Mouse (Mus musculus) hematopoietic stem cell, adult 5-6 weeks (primary cell): ENCODE measurements around the gene Acyp2. TPM values are rescaled to one million over a fixed set of nuclear protein-coding genes. Genes with fewer than 3 reads are reported as not detected.
A peak's percentile ranks its signal among the peaks of the same experiment; 100 is the strongest.
"Not testable (repeated sequence)": the region's sequence is repeated elsewhere in the genome, so short reads cannot be mapped to it uniquely, and the experiment has no call there.

Source experiments
- ATAC-seq, 2 experiments: fragments of 125-278 bp in 1 of 2; replicated peaks in 1 of 2; 2 replicates each; pipeline ENCODE4 v1.8.0; 2016 to 2017; ENCODE audit warnings: inconsistent platforms in 2 of 2, mild to moderate bottlenecking in 2 of 2, moderate number of reproducible peaks in 2 of 2, low read depth in 1 of 2, moderate TSS enrichment in 1 of 2; ENCODE audit not compliant: low FRiP score in 2 of 2, poor library complexity in 2 of 2, severe bottlenecking in 2 of 2, insufficient read depth in 1 of 2, low TSS enrichment in 1 of 2
- total RNA-seq: library from RNA; stranded (forward); fragments of 172-1452, 232-1000 nt; gene quantifications from 2 replicates; pipeline ENCODE4 v1.2.3, GENCODE M21; 2017

Acyp2 gene
- total RNA-seq = 3.9 and 5.0 TPM in 2 replicates

DNA sequence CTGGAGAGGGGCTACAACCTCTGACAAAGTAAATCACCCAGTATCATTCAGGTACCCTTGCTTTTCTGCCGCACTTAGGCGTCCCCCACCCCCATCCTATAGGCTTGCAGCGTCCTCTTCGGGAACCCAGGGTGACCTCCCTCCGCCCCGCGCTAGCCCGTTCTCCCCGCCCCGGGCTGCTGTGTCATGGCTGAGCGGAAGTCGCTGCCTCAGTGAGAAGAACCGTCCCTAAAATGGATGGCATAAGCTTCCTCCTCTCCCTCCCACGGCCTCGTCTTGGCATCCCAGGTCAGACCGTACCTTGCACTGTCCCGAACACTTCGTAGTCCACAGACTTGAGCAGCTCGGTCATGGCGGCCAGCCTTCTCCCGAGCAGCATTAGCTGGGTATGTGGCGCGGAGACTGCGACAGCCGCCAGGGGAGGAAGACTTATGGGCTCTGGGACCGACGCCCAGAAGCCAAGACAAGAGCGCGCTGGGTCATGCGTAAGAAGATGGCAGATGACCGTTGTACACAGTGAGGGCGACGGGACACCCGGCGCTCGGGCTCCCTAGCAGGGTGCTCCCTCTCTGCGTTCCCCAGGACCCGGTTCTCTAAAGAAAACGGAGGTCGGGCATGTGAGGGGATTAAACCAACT lies at the start of gene Acyp2:
Acyp2 (minus strand) TSS at position 587 of the 637 bp plus-strand sequence.
- ATAC-seq = peak; percentile 98 to 99

DNA sequence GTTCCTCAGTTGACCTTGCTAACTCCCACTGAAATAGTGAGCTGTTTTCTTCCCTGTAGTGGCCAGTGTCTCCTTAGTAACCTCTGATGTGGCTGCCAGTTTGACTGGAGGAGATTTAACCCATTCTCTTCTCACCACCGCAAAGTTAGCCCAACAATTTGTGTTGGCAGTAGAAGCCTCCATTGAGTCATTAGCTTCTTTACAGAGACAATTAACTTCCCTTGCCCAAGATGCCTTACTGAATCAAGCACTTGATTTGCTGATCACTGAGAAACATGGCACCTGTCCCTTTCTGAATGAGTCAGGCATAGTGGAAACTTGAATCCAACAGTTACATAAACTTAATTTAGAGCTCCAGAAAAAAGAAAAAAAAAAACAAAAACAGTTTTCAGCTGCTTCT lies 40.0 kb upstream of the Acyp2 start:
- ATAC-seq = no peak

DNA sequence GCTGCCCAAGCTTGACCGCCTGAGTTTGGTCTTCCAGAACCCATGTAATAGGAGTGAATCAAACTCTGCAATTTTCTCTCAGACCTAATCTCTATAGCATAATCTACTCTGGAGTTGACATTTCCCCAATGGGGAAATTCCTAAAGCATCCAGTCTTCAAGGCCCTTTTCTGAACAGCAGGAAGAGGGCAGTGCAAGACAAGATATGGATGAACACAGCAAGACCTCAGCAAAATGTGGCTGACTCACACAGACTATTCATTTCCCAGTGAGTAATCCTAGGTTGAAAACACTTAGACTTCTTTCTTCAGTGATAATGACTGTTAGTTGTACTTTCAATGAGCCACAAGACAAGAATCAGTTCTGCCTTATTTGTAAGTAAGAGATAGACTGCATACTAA lies 26.7 kb upstream of the Acyp2 start:
- ATAC-seq = peak; percentile 56 to 60; a peak in 3 of 4 replicates

DNA sequence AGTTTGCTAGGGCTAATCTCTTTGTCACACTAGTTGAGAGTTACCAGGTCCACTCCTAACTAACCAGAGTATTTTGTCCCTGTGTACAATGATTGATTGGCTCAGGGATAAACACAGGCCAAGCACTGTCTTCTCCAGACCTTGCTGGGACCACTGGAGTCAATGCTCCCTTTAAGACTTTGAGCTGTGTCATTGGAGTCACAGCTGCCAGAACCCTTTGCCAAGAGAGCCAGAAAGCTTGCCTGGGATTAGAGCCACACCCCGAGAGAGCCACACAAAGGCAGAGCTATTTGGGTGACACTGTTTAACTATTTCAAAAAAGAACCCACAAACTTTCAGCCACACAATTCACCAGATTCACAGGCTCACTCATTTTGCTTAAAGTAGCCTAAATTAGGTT lies 23.3 kb upstream of the Acyp2 start:
- ATAC-seq = no peak

DNA sequence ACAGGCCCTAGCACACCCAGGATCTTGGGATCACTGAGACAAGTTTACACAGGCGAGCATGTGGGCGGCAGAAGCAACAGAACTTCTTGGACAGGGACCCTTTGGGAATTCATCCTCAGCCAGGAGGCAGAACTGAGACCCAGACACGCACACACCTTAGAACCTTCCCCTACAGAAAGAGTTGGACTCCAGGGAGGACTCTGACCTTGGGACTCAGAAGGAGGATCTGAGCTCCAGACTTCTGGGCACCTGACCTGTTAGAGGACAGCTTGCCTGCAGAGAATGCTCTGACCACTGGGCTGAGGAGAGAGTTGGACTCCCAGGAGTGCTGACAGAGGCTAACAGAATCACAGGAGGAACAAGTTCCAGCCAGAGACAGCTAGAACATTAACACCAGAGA lies 13.6 kb upstream of the Acyp2 start:
- ATAC-seq = no peak

DNA sequence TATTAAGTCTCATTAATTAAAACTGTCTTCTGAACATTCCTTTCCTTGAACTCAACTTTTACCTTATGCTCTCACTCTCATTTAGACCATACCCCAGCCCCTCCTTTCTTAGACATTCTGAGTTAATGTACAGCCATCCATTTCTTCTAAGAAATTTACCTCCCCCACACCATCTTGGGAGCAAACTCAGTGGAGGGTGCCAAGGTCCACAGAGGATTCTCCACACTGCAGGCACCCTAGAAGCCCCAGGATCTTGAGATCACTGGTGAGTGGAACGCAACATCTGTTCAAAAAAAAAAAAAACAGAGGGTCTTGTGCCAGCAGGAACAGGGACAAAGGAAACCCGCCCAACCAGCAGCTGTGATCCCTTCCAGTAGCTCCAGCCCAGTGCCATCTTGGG lies 13.2 kb upstream of the Acyp2 start:
- ATAC-seq = no peak

DNA sequence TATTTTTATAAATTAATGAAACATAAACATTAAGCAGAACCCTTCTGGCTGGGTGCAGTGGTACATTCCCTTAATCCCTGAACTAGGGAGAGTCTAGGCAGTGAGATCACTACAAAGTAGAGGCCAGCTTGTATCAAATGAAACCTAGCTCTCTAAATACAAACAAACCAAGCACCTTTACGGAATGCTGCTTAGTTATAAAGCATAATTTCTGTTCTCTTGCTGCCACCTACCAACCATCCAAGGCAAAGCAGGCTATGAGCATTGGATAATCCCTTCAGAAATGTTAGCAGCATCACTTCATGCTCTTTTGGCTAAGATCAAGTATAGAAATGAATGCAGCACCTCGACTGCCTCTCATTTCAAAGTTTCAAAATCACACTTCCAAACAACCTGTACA lies 7.7 kb upstream of the Acyp2 start:
- ATAC-seq = peak; percentile 62 to 75

DNA sequence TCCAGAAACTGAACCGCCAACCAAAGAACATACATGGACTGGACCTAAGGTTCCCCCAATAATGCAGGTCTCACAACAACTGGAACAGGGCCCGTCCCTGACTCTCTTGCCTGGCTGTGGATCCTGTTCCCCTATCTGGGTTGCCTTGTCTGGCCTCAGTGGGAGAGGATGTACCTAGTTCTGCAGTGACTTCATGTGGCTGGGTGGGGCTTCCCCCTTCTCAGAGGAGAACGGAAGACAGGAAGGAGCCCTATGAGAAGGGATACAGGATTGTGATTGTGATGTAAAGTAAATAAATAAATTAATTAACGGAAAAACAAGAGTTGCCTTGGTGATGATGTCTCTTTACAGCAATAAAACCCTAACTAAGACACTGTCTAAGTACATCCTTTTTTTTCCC lies 6.7 kb upstream of the Acyp2 start:
- ATAC-seq = no peak

DNA sequence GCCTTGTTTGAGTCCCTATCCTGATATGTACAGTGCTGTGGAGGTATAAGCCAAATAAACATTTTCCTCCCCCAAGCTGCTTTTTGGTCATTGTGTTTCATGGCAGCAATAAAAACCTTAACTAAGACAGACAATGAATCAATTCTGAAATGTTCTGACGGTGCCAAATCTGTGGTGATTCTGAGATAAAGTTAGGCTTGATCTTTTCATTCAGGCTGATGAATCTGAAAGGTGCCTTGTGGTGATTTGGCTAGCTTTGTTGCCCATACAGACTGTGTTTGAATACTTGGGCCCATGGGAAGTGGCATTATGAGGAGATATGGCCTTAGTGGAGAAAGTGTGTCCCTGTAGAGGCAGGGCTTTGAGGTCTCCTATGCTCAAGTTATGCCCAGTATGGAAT lies 1.0 kb upstream of the Acyp2 start:
- ATAC-seq = no peak

DNA sequence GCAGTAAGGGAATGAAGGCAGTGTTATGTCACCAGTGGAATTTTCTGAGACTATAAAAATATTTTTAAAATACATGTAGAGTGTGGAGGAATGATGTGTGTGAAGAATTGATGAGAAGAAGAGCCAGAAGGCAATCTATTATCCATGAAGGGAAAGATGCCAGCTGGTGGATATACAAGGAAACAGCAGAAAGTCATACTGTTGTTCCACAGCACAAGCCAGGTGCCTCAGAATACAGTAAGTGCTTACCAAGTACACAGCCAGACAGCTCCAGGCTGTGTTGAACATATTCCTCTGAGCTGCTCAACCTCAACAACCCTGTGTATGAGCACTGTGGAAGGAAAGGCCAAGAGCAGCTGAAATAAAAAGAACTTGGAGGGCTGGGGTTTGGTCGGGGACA lies 13.7 kb downstream of the Acyp2 start:
- ATAC-seq = no peak

DNA sequence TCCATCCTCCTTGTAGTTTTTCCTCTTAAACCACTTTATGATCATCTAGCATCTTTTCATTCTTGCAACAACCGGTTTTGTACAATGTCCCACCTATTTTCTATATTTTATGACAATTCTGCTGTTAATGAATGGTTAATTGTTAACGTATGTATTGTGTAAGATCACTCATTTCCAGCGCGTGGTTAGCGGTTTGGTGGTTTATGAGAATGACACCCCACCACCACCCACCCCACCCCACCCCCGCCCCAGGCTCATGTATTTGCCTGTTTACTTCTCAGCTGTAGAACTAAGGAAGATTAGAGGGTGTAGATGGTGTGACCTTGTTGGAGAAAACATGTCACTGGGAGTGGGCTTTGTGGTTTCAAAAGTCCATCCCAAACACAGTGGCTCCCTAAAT lies 18.9 kb downstream of the Acyp2 start:
- no peak for ATAC-seq

DNA sequence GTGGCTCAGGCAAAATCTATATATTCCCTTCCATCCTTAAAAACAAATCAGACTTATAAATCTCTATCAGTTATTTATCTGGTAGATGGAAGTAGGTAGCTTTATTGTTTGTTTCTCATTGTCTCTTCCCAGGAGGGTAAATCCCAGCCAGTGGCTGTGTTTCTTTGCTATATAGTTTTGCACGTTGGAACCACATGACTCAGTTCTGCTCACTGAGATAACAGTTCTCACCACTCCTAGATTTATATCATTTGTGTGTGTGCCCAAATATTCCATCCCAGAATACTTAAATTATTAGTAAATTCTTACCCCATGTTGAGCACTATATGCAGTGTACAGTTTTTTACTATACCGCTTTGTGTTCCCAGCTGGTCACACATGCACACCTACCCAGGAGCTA lies 26.2 kb downstream of the Acyp2 start:
- ATAC-seq = no peak

DNA sequence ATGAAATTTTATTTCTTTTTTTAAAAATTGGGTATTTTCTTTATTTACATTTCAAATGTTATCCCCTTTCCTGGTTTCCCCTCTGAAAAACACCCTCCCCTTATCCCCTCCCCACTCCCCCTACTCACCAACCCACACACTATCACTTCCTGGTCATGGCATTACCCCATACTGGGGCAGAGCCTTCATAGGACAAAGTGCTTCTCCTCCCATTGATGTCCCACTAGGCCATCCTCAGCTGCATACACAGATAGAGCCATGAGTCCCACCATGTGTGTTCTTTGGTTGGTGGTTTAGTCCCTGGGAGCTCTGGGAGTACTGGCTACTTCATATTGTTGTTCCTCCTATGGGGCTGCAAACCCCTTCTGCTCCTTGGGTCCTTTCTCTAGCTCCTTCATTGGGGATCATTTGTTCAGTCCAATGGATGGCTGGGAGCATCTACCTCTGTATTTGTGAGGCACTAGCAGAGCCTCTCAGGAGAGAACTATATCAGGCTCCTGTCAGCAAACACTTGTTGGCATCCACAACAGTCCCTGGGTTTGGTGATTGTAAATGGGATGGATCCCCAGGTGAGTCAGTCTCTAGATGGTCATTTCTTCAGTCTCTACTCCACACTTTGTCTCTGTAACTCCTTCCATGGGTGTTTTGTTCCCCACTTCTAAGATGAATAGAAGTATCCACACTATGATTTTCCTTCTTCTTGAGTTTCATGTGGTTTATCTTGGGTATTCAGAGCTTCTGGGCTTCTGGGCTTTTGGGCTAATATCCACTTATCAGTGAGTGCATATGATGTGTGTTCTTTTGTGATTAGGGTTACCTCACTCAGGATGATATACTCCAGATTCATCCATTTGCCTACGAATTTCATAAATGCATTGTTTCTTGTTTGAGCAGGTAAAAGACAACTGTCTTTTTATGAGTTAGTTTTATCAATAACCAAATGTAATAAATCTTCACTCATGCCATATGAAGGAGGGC lies 27.7 kb downstream of the Acyp2 start:
- ATAC-seq = not testable (repeated sequence)

DNA sequence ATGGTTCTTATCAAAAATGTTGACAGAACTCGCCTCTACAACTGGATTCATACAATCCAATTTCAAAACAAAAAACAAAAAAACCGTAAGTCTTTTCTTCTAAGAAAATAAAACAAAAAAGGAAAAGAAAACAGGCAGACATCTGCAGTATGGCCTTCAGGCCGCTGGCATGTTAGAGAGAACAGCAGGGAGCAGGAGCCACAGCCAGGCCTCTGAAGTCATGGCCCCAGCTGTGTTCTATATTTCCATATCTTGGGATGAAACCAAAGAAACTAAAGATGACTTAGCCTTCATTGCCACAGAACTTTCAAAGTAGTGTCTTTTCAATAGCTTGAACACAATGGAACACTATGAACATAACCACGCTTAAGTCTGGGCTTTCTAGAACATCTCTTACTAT lies 31.2 kb downstream of the Acyp2 start:
- ATAC-seq = no peak

DNA sequence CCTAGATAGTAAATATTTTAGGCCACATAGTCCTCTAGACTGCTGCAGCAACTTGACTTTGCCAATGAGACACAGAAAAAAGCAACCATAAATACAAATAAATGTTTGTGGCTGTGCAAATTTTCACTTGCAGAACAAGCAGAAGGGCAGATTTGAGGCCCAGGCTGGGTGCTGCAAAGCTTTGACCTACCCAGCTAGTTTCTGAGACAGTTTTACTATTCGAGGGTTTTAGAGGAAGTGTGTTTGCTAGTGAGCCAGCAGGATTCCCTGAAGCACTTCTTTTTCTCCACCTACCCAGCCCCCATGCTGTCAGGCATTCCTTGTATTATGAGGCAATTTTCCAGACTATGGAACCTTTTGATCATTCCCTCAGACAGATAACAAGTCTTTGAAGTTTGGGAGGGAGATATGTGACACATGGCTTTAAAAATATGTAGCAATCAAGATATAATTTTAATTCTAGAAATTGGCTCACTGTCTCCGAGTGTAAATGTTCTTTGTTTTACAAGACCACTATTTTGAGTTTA lies 31.8 kb downstream of the Acyp2 start:
- no peak for ATAC-seq

DNA sequence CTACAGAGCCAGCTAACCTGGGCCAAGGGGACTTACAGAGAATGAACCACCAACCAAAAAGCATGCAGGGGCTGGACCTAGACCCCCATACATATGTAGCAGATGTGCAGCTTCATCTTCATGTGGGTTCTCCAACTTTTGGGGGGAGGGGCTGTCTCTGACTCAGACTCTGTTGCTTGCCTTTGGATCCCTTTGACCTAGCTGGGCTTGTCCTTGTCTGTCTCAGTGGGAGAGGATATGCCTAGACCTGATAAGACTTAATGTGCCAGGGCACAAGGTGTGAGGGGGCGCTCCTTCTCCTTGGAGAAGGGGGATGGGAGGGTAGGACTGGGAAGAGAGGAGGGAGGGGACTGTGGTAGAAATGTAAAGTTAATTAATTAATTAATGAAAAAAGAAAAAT lies 33.4 kb downstream of the Acyp2 start:
- ATAC-seq = no peak

DNA sequence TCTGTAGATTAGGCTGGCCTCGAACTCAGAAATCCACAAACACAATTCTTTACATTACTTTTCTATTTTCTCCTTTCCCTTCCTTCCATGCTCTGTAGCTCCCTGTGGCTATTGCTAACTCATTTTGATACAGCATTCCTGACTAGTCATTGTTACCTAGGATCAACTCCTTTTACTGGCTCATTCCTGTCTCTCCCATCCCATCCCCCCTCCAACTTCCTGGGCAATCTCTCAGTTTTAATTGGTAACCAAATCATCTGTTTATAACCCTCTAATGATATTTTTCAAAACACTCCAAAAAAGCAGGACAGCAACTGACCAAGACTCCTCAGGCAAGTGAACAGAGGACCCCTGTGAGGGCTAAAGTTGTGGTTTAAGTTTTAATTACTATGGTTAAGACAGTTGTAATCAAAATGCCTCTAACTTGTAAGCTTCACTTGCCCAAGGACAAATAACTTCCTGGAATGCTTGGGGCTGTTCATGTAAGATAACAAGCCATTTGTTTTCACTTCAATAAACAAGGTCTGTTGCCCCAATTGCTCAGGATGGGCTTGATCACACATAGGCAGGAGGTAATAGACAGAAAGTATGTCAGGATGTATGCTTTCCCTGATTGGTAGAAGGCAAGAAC lies 35.4 kb downstream of the Acyp2 start:
- no peak for ATAC-seq

DNA sequence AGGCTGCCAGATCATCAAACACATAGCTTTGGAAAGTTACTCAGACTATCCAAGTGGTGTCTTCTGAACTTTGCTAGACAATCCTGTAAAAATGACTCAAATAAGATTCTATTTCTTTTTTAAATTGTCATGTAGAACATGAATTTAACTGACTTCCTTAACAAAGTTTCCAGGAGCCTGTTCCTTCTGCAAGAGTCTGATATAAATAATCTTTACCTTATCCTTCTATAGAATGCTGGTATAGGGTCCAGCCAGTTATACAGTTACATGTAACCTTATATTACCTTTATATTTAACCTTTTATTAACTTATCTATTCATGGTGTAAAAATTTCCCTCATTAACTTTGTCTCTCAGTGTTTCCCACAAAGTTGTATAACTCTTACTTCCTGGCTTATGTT lies 36.7 kb downstream of the Acyp2 start:
- no peak for ATAC-seq
